Mouse (Mus musculus) heart, adult 9 months (tissue): ENCODE measurements around the gene Sdad1.
A peak's percentile ranks its signal among the peaks of the same experiment; 100 is the strongest.

ENCODE experiments used
- DNase-seq, 2 experiments: peaks; one replicate each; pipeline ENCODE4 v3.0.0; 2022; ENCODE audit warnings: low spot score in 2 of 2

Gene Sdad1

DNA sequence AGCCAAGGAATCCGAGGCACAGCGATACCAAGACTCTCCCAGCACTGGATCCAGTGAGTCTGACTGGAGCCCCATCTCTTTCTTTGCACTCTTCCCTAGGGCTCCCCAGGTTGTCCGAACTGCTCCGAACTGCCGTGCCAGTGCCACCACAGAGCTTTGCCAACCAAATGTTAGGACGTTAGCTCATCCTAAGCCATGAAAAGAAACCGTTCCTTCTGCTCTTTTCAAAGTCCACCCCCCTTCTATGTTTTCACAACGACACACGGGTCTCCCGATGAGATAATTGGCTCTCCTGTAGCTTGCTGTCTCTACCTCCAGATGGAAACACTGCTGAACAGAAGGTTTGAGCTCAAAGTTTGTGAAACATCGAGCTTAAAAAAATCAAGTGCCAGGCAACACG lies 69.5 kb downstream of the Sdad1 start:
- no peak for DNase-seq

DNA sequence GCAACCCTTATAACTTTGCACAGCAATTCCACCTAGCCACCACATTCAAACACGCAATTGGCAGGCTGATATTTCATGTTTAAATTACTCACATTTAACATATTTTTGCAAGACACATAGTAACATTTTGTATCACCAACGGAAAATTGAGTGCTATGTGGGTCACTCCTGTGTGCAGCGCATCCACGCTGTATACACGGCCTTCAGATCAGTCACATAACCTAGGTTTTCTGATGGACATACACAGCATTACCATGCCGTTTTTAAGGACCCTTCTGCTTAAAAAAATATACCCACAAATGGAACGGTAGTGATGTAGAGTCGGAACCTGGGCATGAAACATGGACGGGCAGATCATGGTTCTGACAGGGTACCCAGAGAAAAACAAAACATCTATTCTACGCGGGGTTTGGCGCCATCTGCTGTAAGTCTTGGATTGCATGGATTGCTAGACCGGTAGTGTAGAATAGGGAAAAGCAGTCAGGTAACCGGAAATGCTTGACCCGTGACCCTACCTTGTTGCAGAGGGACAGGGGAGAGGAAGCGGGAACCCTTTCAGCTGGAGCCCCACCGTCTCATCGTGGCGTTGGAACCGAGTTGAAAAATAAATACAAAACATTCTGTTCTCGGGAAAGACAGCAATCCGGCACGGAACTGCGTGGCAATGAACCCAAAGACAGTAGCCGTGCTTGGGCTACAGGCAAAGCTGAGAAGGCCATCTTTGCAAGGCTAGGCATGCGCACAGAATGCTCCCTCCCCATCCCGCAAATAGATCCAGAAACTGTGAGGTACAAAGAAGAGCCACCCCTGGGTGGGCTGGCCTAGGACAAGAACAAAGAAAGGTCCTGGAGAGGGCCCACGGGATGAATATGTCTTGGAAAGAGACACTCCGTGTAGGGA lies 70.7 kb downstream of the Sdad1 start:
- peak in 1 of 2 experiments; percentile 51 for DNase-seq

DNA sequence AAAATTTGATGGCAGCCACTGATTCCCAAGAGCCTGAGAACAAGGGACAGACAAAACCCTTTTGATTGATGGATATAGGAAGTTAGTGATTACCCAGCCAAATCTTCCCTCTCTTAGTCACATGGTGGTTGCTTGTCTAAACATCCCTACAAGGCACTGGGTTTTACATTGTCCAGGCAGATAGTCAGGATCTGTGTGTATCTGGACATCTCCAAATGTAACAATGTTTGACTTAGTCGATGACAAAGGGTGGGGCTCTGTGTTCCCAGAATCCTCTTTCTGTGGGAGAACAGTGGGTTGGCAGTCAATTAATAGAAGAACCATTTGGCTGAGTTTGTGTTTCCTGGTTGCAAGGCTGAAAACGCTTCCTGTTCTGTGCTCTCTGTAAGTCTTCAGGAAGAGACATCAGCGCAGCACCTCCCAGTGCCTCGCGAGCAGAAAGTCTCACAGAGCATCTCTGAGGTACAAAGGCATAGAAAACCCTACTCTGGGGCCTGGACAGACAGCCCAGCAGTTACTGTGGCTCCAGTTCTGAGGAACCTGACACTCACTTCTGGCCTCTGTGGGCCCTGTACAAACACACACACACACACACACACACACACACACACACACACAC lies 75.2 kb downstream of the Sdad1 start:
- no peak for DNase-seq
